Mouse (Mus musculus) layer of hippocampus, postnatal 36 days (tissue): Measurements from ENCODE around the gene Sync. TPM values are rescaled to one million over a fixed set of nuclear protein-coding genes. Genes with fewer than 3 reads are reported as not detected.
A peak's percentile ranks its signal among the peaks of the same experiment; 100 is the strongest.

Experiments
- DNase-seq, 2 experiments: peaks; one replicate each; pipeline ENCODE4 v3.0.0; 2022
- total RNA-seq, 2 experiments: library from RNA; stranded (reverse); gene quantifications; 2 replicates each; pipeline ENCODE4 v1.2.3; 2021

The Sync gene
- total RNA-seq, 2 experiments from 2014 or later, result 0.56 to 1.1 TPM

GRCm38 (mm10) chr4:129263225-129264021 is 24.0 kb upstream of the Sync start:
- no peak for DNase-seq

GRCm38 (mm10) chr4:129266191-129266590 is 21.2 kb upstream of the Sync start:
- DNase-seq, result no peak

GRCm38 (mm10) chr4:129266821-129267220 is 20.6 kb upstream of the Sync start:
- DNase-seq, result no peak

GRCm38 (mm10) chr4:129268698-129269097 is 18.7 kb upstream of the Sync start:
- no peak for DNase-seq

- DNase-seq, result no peak
Observed at GRCm38 (mm10) chr4:129271991-129272755, 15.2 kb upstream of the Sync start.

- DNase-seq, result no peak
Observed at GRCm38 (mm10) chr4:129272756-129273046, 14.7 kb upstream of the Sync start.

- DNase-seq, result peak; percentile 91 to 94
Observed at GRCm38 (mm10) chr4:129276453-129276865, 11.0 kb upstream of the Sync start.

- no peak for DNase-seq
Observed at GRCm38 (mm10) chr4:129282786-129283185, 4.6 kb upstream of the Sync start.

GRCm38 (mm10) chr4:129283226-129283625 is 4.2 kb upstream of the Sync start:
- DNase-seq, result no peak

- DNase-seq, result no peak
Observed at GRCm38 (mm10) chr4:129284685-129285084, 2.7 kb upstream of the Sync start.

- no peak for DNase-seq
Observed at GRCm38 (mm10) chr4:129286001-129286682, 1.3 kb upstream of the Sync start.

- no peak for DNase-seq
Observed at GRCm38 (mm10) chr4:129286683-129287471, 540 bp upstream of the Sync start.

GRCm38 (mm10) chr4:129288067-129288466 is 650 bp downstream of the Sync start:
- DNase-seq, result no peak

GRCm38 (mm10) chr4:129289671-129290070 is 2.3 kb downstream of the Sync start:
- DNase-seq, result no peak

GRCm38 (mm10) chr4:129292831-129293230 is 5.4 kb downstream of the Sync start:
- no peak for DNase-seq

- DNase-seq, result no peak
Observed at GRCm38 (mm10) chr4:129293702-129294101, 6.3 kb downstream of the Sync start.

GRCm38 (mm10) chr4:129295188-129295587 is 7.8 kb downstream of the Sync start:
- no peak for DNase-seq

GRCm38 (mm10) chr4:129296066-129296465 is 8.6 kb downstream of the Sync start:
- no peak for DNase-seq

- no peak for DNase-seq
Observed at GRCm38 (mm10) chr4:129297724-129298123, 10.3 kb downstream of the Sync start.

GRCm38 (mm10) chr4:129299121-129299520 is 11.7 kb downstream of the Sync start:
- DNase-seq, result no peak

- no peak for DNase-seq
Observed at GRCm38 (mm10) chr4:129303401-129303800, 16.0 kb downstream of the Sync start.

GRCm38 (mm10) chr4:129303816-129304215 is 16.4 kb downstream of the Sync start:
- DNase-seq, result no peak

GRCm38 (mm10) chr4:129304306-129304705 is 16.9 kb downstream of the Sync start:
- DNase-seq, result no peak
